15 mouse cellular contexts compared by ENCODE assay signal in the genomic region with DNA sequence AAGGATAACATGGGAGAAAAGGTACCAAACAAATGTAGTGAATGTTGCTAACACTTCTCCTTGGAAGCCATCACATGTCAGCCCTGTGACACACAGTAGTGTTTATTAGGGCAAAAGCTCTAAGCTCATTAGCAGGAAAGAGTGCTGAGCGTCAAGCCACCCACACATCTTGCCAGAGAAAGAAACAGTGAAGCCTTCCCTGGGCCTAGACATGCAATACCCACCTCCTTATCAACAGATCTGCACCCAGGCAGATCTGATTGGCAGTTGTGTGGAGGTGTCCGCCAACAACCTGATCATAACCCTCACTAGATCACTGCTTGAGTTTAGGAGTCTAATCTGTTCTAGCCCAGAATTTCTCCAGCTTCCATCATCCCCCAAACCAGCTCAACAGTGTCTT. TPM values are rescaled to one million over a fixed set of nuclear protein-coding genes. Genes with fewer than 3 reads are reported as not detected.
A peak's percentile ranks its signal among the peaks of the same experiment; 100 is the strongest.
DNase-seq lines count a peak whose midpoint lies in the region.
"Had no signal": no experiment of that assay in that cellular context is flagged by ENCODE, and none has a peak within 500 bp of the region (broad histone marks: within the 10 kb centered on the region; RNA-seq: fewer than 3 reads in every experiment).

No protein-coding gene starts in this region.

- DNase-seq in adipocyte (ENCODE audit: low spot score) (peak; percentile 29), liver (no peak)
- peak; percentile 36 for DNase-seq in brain, adult 2 months (ENCODE audit: low read depth, low spot score)
- peak; percentile 60 for DNase-seq in gonadal fat pad, adult 2 months (ENCODE audit: low read depth)
- no peak for DNase-seq in ovary, adult 18-20 months (ENCODE audit: low spot score)
- DNase-seq: adrenal gland, adult 2 months; adrenal gland, postnatal 10 days; adrenal gland, postnatal 25 days; cerebellum, adult 18-20 months; cerebellum, adult 8-10 months; cerebellum, adult 9-11 months; cerebellum, postnatal 14 days; cerebellum, postnatal 36 days; embryo, embryonic 11 days; forebrain, postnatal 0 days had no signal

RNA-seq across cellular contexts. Expression of gene Epb41l1, which starts 24.6 kb away (rescaled TPM):
- 44.8 and 46.1 TPM in 2 replicates for polyA plus RNA-seq in gonadal fat pad, adult 2 months (2012; rRNA removed)

Comparison
In these comparisons a context has a peak if more than half of its experiments do, and no peak if none do; other contexts are left out.
1. DNase-seq: peak in adipocyte (single experiment), brain, adult 2 months (single experiment) and gonadal fat pad, adult 2 months (single experiment); none in liver (single experiment) and ovary, adult 18-20 months (single experiment).